Mouse (Mus musculus): ENCODE results near the gene C130050O18Rik. TPM values are rescaled to one million over a fixed set of nuclear protein-coding genes. Genes with fewer than 3 reads are reported as not detected.
A peak's percentile ranks its signal among the peaks of the same experiment; 100 is the strongest.

Gene C130050O18Rik
- total RNA-seq (2021) = under 1 TPM; 0.24 to 0.28 TPM

GRCm38 (mm10) chr5:139404801-139405401, at the start of gene C130050O18Rik:
Gene C130050O18Rik (plus strand): TSS chr5:139405280.
- intact Hi-C loops (cut with DNase I) = no loop called here
- DNase-seq (ENCODE audit: extremely low spot score in 1 of 2, low spot score in 2 of 2) = no peak

GRCm38 (mm10) chr5:139358653-139359052, 46.4 kb upstream of the C130050O18Rik start:
- intact Hi-C loops (cut with DNase I) = no loop called here
- no peak for DNase-seq (ENCODE audit: extremely low spot score in 1 of 2, low spot score in 2 of 2)

- intact Hi-C loops (cut with DNase I) = no loop called here
- DNase-seq (ENCODE audit: extremely low spot score in 1 of 2, low spot score in 2 of 2) = no peak
Observed at GRCm38 (mm10) chr5:139359244-139359643, 45.8 kb upstream of the C130050O18Rik start.

- intact Hi-C loops (cut with DNase I) = loop anchor here (5.0 kb wide), 3 partner anchors 33 to 103 kb away; no protein-coding TSS in a partner anchor
- DNase-seq (ENCODE audit: extremely low spot score in 1 of 2, low spot score in 2 of 2) = no peak
Observed at GRCm38 (mm10) chr5:139363858-139364257, 41.2 kb upstream of the C130050O18Rik start.

- intact Hi-C loops (cut with DNase I) = loop anchor here (5.0 kb wide), 3 partner anchors 33 to 103 kb away; no protein-coding TSS in a partner anchor
- DNase-seq (ENCODE audit: extremely low spot score in 1 of 2, low spot score in 2 of 2) = peak; percentile 89
Observed at GRCm38 (mm10) chr5:139364260-139364910, 40.7 kb upstream of the C130050O18Rik start.

GRCm38 (mm10) chr5:139364911-139365571, 40.0 kb upstream of the C130050O18Rik start:
- intact Hi-C loops (cut with DNase I) = loop anchor here (5.0 kb wide), 4 partner anchors 32 to 102 kb away; no protein-coding TSS in a partner anchor
- peak in 1 of 2 experiments; percentile 79 for DNase-seq (ENCODE audit: extremely low spot score in 1 of 2, low spot score in 2 of 2)

- DNase-seq (ENCODE audit: extremely low spot score in 1 of 2, low spot score in 2 of 2) = no peak
- intact Hi-C loops (cut with DNase I) = loop anchor here (5.0 kb wide), 1 partner anchor 91 kb away; no protein-coding TSS in a partner anchor
Observed at GRCm38 (mm10) chr5:139365827-139366226, 39.3 kb upstream of the C130050O18Rik start.

GRCm38 (mm10) chr5:139366484-139366883, 38.6 kb upstream of the C130050O18Rik start:
- intact Hi-C loops (cut with DNase I) = loop anchor here (5.0 kb wide), 1 partner anchor 91 kb away; no protein-coding TSS in a partner anchor

GRCm38 (mm10) chr5:139367884-139368458, 37.1 kb upstream of the C130050O18Rik start:
- DNase-seq (ENCODE audit: extremely low spot score in 1 of 2, low spot score in 2 of 2) = no peak
- intact Hi-C loops (cut with DNase I) = loop anchor here (5.0 kb wide), 1 partner anchor 89 kb away; no protein-coding TSS in a partner anchor

More at GRCm38 (mm10) chr5:139366484-139366883, 38.6 kb upstream of the C130050O18Rik start:
- DNase-seq (ENCODE audit: extremely low spot score in 1 of 2, low spot score in 2 of 2) = no peak

GRCm38 (mm10) chr5:139368638-139369320, 36.3 kb upstream of the C130050O18Rik start:
- DNase-seq (ENCODE audit: extremely low spot score in 1 of 2, low spot score in 2 of 2) = no peak
- intact Hi-C loops (cut with DNase I) = loop anchor here (5.0 kb wide), 1 partner anchor 89 kb away; no protein-coding TSS in a partner anchor

GRCm38 (mm10) chr5:139370336-139370735, 34.7 kb upstream of the C130050O18Rik start:
- no peak for DNase-seq (ENCODE audit: extremely low spot score in 1 of 2, low spot score in 2 of 2)
- intact Hi-C loops (cut with DNase I) = no loop called here

- no peak for DNase-seq (ENCODE audit: extremely low spot score in 1 of 2, low spot score in 2 of 2)
- intact Hi-C loops (cut with DNase I) = no loop called here
Observed at GRCm38 (mm10) chr5:139371118-139371517, 34.0 kb upstream of the C130050O18Rik start.

- DNase-seq (ENCODE audit: extremely low spot score in 1 of 2, low spot score in 2 of 2) = peak; percentile 83 to 96
- intact Hi-C loops (cut with DNase I) = no loop called here
Observed at GRCm38 (mm10) chr5:139371631-139372401, 33.3 kb upstream of the C130050O18Rik start.

- intact Hi-C loops (cut with DNase I) = no loop called here
- no peak for DNase-seq (ENCODE audit: extremely low spot score in 1 of 2, low spot score in 2 of 2)
Observed at GRCm38 (mm10) chr5:139373126-139373525, 32.0 kb upstream of the C130050O18Rik start.

GRCm38 (mm10) chr5:139373889-139374444, 31.1 kb upstream of the C130050O18Rik start:
- DNase-seq (ENCODE audit: extremely low spot score in 1 of 2, low spot score in 2 of 2) = no peak
- intact Hi-C loops (cut with DNase I) = no loop called here

GRCm38 (mm10) chr5:139374841-139375240, 30.2 kb upstream of the C130050O18Rik start:
- intact Hi-C loops (cut with DNase I) = no loop called here
- DNase-seq (ENCODE audit: extremely low spot score in 1 of 2, low spot score in 2 of 2) = no peak

- peak in 1 of 2 experiments; percentile 84 for DNase-seq (ENCODE audit: extremely low spot score in 1 of 2, low spot score in 2 of 2)
- intact Hi-C loops (cut with DNase I) = no loop called here
Observed at GRCm38 (mm10) chr5:139377468-139378270, 27.4 kb upstream of the C130050O18Rik start, which contains the start of gene Gpr146. Gene Gpr146 (plus strand): TSS chr5:139377697.
